Mouse (Mus musculus) kidney, adult 2 months (tissue): ENCODE data around the gene Mbnl3.

ENCODE experiments used
- CTCF ChIP-seq: fragments of 200-500 bp; conservative IDR thresholded peaks from 2 replicates; pipeline ENCODE4 v1.5.1; 2011; ENCODE audit warnings: low read depth, mild to moderate bottlenecking, control low read depth, low read length, moderate library complexity, mixed read lengths; ENCODE audit not compliant: insufficient read depth, insufficient read length
- POLR2A ChIP-seq: fragments of 200-500 bp; IDR thresholded peaks from one replicate; pipeline ENCODE4 v1.6.1; 2011; ENCODE audit warnings: low read depth, low read length, control low read depth

GRCm38 (mm10) chrX:51171413-51171812 is 34.9 kb downstream of the Mbnl3 start:
- TF ChIP-seq POLR2A (no peak), CTCF (peak; percentile 41)
